Mouse (Mus musculus): ENCODE data around the gene Dctn5. TPM values are rescaled to one million over a fixed set of nuclear protein-coding genes. Genes with fewer than 3 reads are reported as not detected.

Dctn5 gene
- polyA plus RNA-seq, 1 experiment = 53.3 TPM

DNA sequence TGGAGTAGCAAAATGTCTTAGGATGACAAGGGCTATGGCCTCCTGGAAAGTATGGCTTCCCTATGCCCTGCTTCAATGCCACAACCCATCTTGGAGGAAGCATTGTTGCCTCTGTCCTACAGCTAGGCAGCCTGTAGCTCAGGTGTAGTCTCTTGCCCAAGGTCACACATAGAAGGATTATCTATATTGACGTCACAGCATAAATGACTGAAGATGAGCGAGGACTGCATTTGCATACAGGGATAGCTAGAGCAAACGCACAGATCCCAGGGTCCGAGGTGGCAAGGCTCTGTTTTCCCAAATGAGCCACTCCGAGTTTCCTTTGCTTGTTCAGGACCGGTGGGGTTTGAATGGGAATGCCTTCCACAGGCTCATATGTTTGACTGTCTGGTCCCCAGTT, 37.9 kb downstream of the Dctn5 start:
- TF ChIP-seq REST (IDR thresholded peaks at IDR 0.05; ENCODE audit: insufficient read depth, insufficient read length) (no peak), TCF3 (IDR thresholded peaks at IDR 0.05; ENCODE audit: insufficient read length, low read depth) (no peak), TCF12 (IDR thresholded peaks at IDR 0.05; ENCODE audit: insufficient read depth, poor library complexity, severe bottlenecking) (no peak), CEBPB (IDR thresholded peaks at IDR 0.05; ENCODE audit: insufficient read depth, poor library complexity, severe bottlenecking) (no peak), USF1 (IDR thresholded peaks at IDR 0.05; ENCODE audit: low read depth) (no peak), POLR2A (IDR thresholded peaks at IDR 0.05; ENCODE audit: insufficient read length, low read depth) (no peak)
- no peak overlapping the region for H3K4me2 ChIP-seq (ENCODE audit: low read depth)
- no peak overlapping the region for H3ac ChIP-seq (ENCODE audit: control insufficient read depth, insufficient read length)
- H3K27me3 ChIP-seq (ENCODE audit: control insufficient read depth, insufficient read depth, insufficient read length) = no peaks in the 10 kb centered on the region
- no peaks in the 10 kb centered on the region for H3K36me3 ChIP-seq (ENCODE audit: control insufficient read depth, insufficient read depth)
- no peaks in the 10 kb centered on the region for H3K79me2 ChIP-seq (ENCODE audit: control insufficient read depth, insufficient read depth)
- no peak overlapping the region for H3K4me3 ChIP-seq

GRCm38 (mm10) chr7:122171613-122172012, 38.8 kb downstream of the Dctn5 start:
- H3K4me2 ChIP-seq (ENCODE audit: low read depth) = no peak overlapping the region
- no peaks in the 10 kb centered on the region for H3K79me2 ChIP-seq (ENCODE audit: control insufficient read depth, insufficient read depth)
- peaks cover 4% of the 10 kb centered on the region for H3K27me3 ChIP-seq (ENCODE audit: control insufficient read depth, insufficient read depth, insufficient read length)
- no peak overlapping the region for H3ac ChIP-seq (ENCODE audit: control insufficient read depth, insufficient read length)
- H3K4me3 ChIP-seq = no peak overlapping the region
- no peak for TF ChIP-seq MAX (IDR thresholded peaks at IDR 0.05; ENCODE audit: low read depth)
- TF ChIP-seq E2F4 (IDR thresholded peaks at IDR 0.05; ENCODE audit: insufficient read depth) = no peak
- TF ChIP-seq POLR2AphosphoS2 (IDR thresholded peaks at IDR 0.05; ENCODE audit: insufficient read length, low read depth) = no peak
- TF ChIP-seq SRF (IDR thresholded peaks at IDR 0.05; ENCODE audit: control insufficient read depth, insufficient read length, low read depth) = no peak
- TF ChIP-seq POLR2A (IDR thresholded peaks at IDR 0.05; ENCODE audit: insufficient read length, low read depth) = no peak
- no peak for TF ChIP-seq TCF3 (IDR thresholded peaks at IDR 0.05; ENCODE audit: insufficient read length, low read depth)
- no peak for TF ChIP-seq USF1 (IDR thresholded peaks at IDR 0.05; ENCODE audit: low read depth)
- no peak for TF ChIP-seq REST (IDR thresholded peaks at IDR 0.05; ENCODE audit: insufficient read depth, insufficient read length)
- TF ChIP-seq MYOD1 (IDR thresholded peaks at IDR 0.05; ENCODE audit: control insufficient read depth in 1 of 3, insufficient read length in 2 of 3, low read depth in 2 of 3) = no peak
- no peak for TF ChIP-seq TCF12 (IDR thresholded peaks at IDR 0.05; ENCODE audit: insufficient read depth, poor library complexity, severe bottlenecking)
- no peaks in the 10 kb centered on the region for H3K36me3 ChIP-seq (ENCODE audit: control insufficient read depth, insufficient read depth)

DNA sequence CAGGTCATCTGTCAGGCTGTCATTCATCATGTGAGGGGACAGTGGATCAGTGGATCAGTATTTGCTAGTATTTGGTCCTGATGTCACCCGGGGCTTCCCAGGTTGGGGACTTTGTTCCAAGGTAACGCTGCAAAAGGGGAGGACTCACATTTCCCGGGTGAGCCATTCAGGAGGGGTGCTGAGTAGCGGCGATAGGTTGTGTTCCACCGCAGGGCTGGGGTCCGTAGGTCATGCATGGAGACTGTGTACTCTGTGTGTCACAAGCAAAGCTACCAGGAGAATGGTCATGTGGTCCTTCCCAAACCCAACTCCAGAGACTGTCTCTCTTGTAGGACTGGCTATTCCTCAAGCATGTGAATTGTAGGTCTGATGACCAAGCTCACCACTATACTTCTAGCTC, 47.9 kb downstream of the Dctn5 start:
- Histone ChIP-seq H3K4me3 (no peak overlapping the region), H3ac (ENCODE audit: control insufficient read depth, insufficient read length) (no peak overlapping the region), H3K79me2 (ENCODE audit: control insufficient read depth, insufficient read depth) (no peaks in the 10 kb centered on the region), H3K36me3 (ENCODE audit: control insufficient read depth, insufficient read depth) (no peaks in the 10 kb centered on the region), H3K27me3 (ENCODE audit: control insufficient read depth, insufficient read depth, insufficient read length) (peaks cover 25% of the 10 kb centered on the region), H3K4me2 (ENCODE audit: low read depth) (no peak overlapping the region)
- TF ChIP-seq MAX (IDR thresholded peaks at IDR 0.05; ENCODE audit: low read depth) (no peak), POLR2A (IDR thresholded peaks at IDR 0.05; ENCODE audit: insufficient read length, low read depth) (no peak), CEBPB (IDR thresholded peaks at IDR 0.05; ENCODE audit: insufficient read depth, poor library complexity, severe bottlenecking) (no peak), MYOD1 (IDR thresholded peaks at IDR 0.05; ENCODE audit: control insufficient read depth in 1 of 3, insufficient read length in 2 of 3, low read depth in 2 of 3) (no peak), MYOG (IDR thresholded peaks at IDR 0.05; ENCODE audit: control insufficient read depth in 1 of 3, insufficient read depth in 1 of 3, insufficient read length in 2 of 3, low read depth in 2 of 3) (no peak), E2F4 (IDR thresholded peaks at IDR 0.05; ENCODE audit: insufficient read depth) (no peak), TCF3 (IDR thresholded peaks at IDR 0.05; ENCODE audit: insufficient read length, low read depth) (no peak), USF1 (IDR thresholded peaks at IDR 0.05; ENCODE audit: low read depth) (no peak), REST (IDR thresholded peaks at IDR 0.05; ENCODE audit: insufficient read depth, insufficient read length) (no peak)

DNA sequence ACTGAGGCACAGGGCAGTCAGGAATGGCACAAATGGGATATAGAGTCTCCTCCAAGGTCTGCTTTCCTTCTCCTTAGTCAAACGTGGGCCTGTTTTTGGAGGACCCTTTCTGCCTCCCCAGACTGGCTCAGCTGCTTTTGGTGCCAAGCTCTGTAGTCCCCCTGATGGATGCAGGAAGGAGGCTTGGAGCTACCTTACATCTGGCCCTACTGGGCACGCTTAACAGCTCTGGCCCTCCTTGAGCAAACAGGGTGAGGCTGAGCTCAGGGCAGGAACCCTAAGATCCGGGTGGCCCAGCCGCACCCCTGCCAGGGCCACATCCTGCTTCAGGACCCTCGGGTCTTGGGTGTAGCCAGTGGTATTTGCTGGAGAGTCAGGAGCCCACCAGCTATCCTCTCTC, 51.7 kb downstream of the Dctn5 start:
- Histone ChIP-seq H3K36me3 (ENCODE audit: control insufficient read depth, insufficient read depth) (no peaks in the 10 kb centered on the region), H3K79me2 (ENCODE audit: control insufficient read depth, insufficient read depth) (no peaks in the 10 kb centered on the region), H3K27me3 (ENCODE audit: control insufficient read depth, insufficient read depth, insufficient read length) (peaks cover 20% of the 10 kb centered on the region), H3K4me3 (no peak overlapping the region), H3K4me2 (ENCODE audit: low read depth) (no peak overlapping the region), H3ac (ENCODE audit: control insufficient read depth, insufficient read length) (no peak overlapping the region)
- TF ChIP-seq MYOD1 (IDR thresholded peaks at IDR 0.05; ENCODE audit: control insufficient read depth in 1 of 3, insufficient read length in 2 of 3, low read depth in 2 of 3) (no peak), POLR2AphosphoS2 (IDR thresholded peaks at IDR 0.05; ENCODE audit: insufficient read length, low read depth) (no peak), SRF (IDR thresholded peaks at IDR 0.05; ENCODE audit: control insufficient read depth, insufficient read length, low read depth) (no peak), E2F4 (IDR thresholded peaks at IDR 0.05; ENCODE audit: insufficient read depth) (no peak), POLR2A (IDR thresholded peaks at IDR 0.05; ENCODE audit: insufficient read length, low read depth) (no peak), MAX (IDR thresholded peaks at IDR 0.05; ENCODE audit: low read depth) (no peak), MYOG (IDR thresholded peaks at IDR 0.05; ENCODE audit: control insufficient read depth in 1 of 3, insufficient read depth in 1 of 3, insufficient read length in 2 of 3, low read depth in 2 of 3) (no peak), REST (IDR thresholded peaks at IDR 0.05; ENCODE audit: insufficient read depth, insufficient read length) (no peak), USF1 (IDR thresholded peaks at IDR 0.05; ENCODE audit: low read depth) (no peak), TCF12 (IDR thresholded peaks at IDR 0.05; ENCODE audit: insufficient read depth, poor library complexity, severe bottlenecking) (no peak), CEBPB (IDR thresholded peaks at IDR 0.05; ENCODE audit: insufficient read depth, poor library complexity, severe bottlenecking) (no peak), TCF3 (IDR thresholded peaks at IDR 0.05; ENCODE audit: insufficient read length, low read depth) (no peak)

- no peaks in the 10 kb centered on the region for H3K79me2 ChIP-seq (ENCODE audit: control insufficient read depth, insufficient read depth)
- no peak within 1 kb of the TSS for H3K4me2 ChIP-seq (ENCODE audit: low read depth)
- H3K4me3 ChIP-seq = no peak within 1 kb of the TSS
- H3ac ChIP-seq (ENCODE audit: control insufficient read depth, insufficient read length) = no peak within 1 kb of the TSS
- H3K36me3 ChIP-seq (ENCODE audit: control insufficient read depth, insufficient read depth) = no peaks in the 10 kb centered on the region
- H3K27me3 ChIP-seq (ENCODE audit: control insufficient read depth, insufficient read depth, insufficient read length) = peaks cover 16% of the 10 kb centered on the region
- TF ChIP-seq POLR2A (IDR thresholded peaks at IDR 0.05; ENCODE audit: insufficient read length, low read depth) (no peak), MYOD1 (IDR thresholded peaks at IDR 0.05; ENCODE audit: control insufficient read depth in 1 of 3, insufficient read length in 2 of 3, low read depth in 2 of 3) (no peak), TCF12 (IDR thresholded peaks at IDR 0.05; ENCODE audit: insufficient read depth, poor library complexity, severe bottlenecking) (no peak), MYOG (IDR thresholded peaks at IDR 0.05; ENCODE audit: control insufficient read depth in 1 of 3, insufficient read depth in 1 of 3, insufficient read length in 2 of 3, low read depth in 2 of 3) (no peak), E2F4 (IDR thresholded peaks at IDR 0.05; ENCODE audit: insufficient read depth) (no peak), TCF3 (IDR thresholded peaks at IDR 0.05; ENCODE audit: insufficient read length, low read depth) (no peak), USF1 (IDR thresholded peaks at IDR 0.05; ENCODE audit: low read depth) (no peak), MAX (IDR thresholded peaks at IDR 0.05; ENCODE audit: low read depth) (no peak), POLR2AphosphoS2 (IDR thresholded peaks at IDR 0.05; ENCODE audit: insufficient read length, low read depth) (no peak), SRF (IDR thresholded peaks at IDR 0.05; ENCODE audit: control insufficient read depth, insufficient read length, low read depth) (no peak), REST (IDR thresholded peaks at IDR 0.05; ENCODE audit: insufficient read depth, insufficient read length) (no peak), CEBPB (IDR thresholded peaks at IDR 0.05; ENCODE audit: insufficient read depth, poor library complexity, severe bottlenecking) (no peak)
Observed at GRCm38 (mm10) chr7:122186043-122186442, 53.2 kb downstream of the Dctn5 start, which contains the start of gene Ern2. TSS of gene Ern2 (minus strand) at chr7:122186207.

Measured in myocyte (in vitro differentiated cells).